Mouse (Mus musculus) hindbrain, postnatal 0 days (tissue): Measurements from ENCODE around the gene Prss30. TPM values are rescaled to one million over a fixed set of nuclear protein-coding genes. Genes with fewer than 3 reads are reported as not detected.

Source experiments
- ATAC-seq: fragments of 200-750 bp; cut with Nextera tagmentation; 2 replicates; pipeline ENCODE4 v1.8.0; 2017; ENCODE audit warnings: mild to moderate bottlenecking, moderate TSS enrichment, moderate library complexity
- DNase-seq: peaks from one replicate; pipeline ENCODE4 v3.0.0-alpha.2; 2015; ENCODE audit warnings: low spot score
- H3K27ac ChIP-seq: fragments of 300-500 bp; sonication (generic); 2 replicates; pipeline ENCODE4 v1.5.1; 2014; ENCODE audit warnings: mild to moderate bottlenecking
- H3K27me3 ChIP-seq: fragments of 300-500 bp; sonication (generic); 2 replicates; pipeline ENCODE4 v1.6.1; 2014; ENCODE audit warnings: low read length, mixed read lengths; ENCODE audit not compliant: insufficient read depth
- H3K36me3 ChIP-seq: fragments of 300-500 bp; sonication (generic); 2 replicates; pipeline ENCODE4 v1.6.1; 2014; ENCODE audit warnings: low read length, mixed read lengths; ENCODE audit not compliant: insufficient read depth
- H3K4me1 ChIP-seq: fragments of 300-500 bp; sonication (generic); 2 replicates; pipeline ENCODE4 v1.6.1; 2014; ENCODE audit warnings: antibody characterized with exemption, low read length, mixed read lengths; ENCODE audit not compliant: insufficient read depth
- H3K4me2 ChIP-seq: fragments of 300-500 bp; sonication (generic); 2 replicates; pipeline ENCODE4 v1.6.1; 2014; ENCODE audit warnings: low read depth, mild to moderate bottlenecking, low read length, moderate library complexity, mixed read lengths
- H3K4me3 ChIP-seq: fragments of 300-500 bp; sonication (generic); 2 replicates; pipeline ENCODE4 v1.5.1; 2014; ENCODE audit warnings: low read length
- H3K9ac ChIP-seq: fragments of 300-500 bp; sonication (generic); replicated peaks from 2 replicates; pipeline ENCODE4 v1.6.1; 2014; ENCODE audit warnings: mild to moderate bottlenecking, low read length, moderate library complexity, mixed read lengths
- H3K9me3 ChIP-seq: fragments of 300-500 bp; sonication (generic); 2 replicates; pipeline ENCODE4 v1.6.1; 2016; ENCODE audit warnings: low read length, mixed read lengths
- CTCF ChIP-seq: IDR thresholded peaks from 2 replicates; pipeline ENCODE4 v1.5.1; 2016; ENCODE audit warnings: antibody characterized with exemption, control low read depth, low read depth
- WGBS: fragments of 180-500 bp; shearing (Covaris S2); extraction: QIAGEN DNeasy Blood & Tissue Kit; methylation state at CpG from one replicate; pipeline ENCODE4 v1.1.7; 2014; 5-methylcytosine and 5-hydroxymethylcytosine counted together
- polyA plus RNA-seq: library from polyadenylated mRNA; unstranded; fragments of >200 nt; fragmentation: Nextera tagmentation; extraction: Ambion mirVana; gene quantifications from 2 replicates; pipeline ENCODE4 v1.2.1, GENCODE M21; 2015
- total RNA-seq: library from RNA; depleted of rRNA; stranded (reverse); fragments of >200 nt; gene quantifications from 2 replicates; pipeline ENCODE4 v1.2.3, GENCODE M21; 2014

Prss30 gene
- total and polyA plus RNA-seq, 2 experiments from 2014 or later = not detected

- TF ChIP-seq CTCF = no peak
- Histone ChIP-seq H3K9me3 (no peaks in the 10 kb centered on the region), H3K36me3 (no peaks in the 10 kb centered on the region), H3K27ac (no peak overlapping the region), H3K9ac (no peak overlapping the region), H3K27me3 (no peaks in the 10 kb centered on the region), H3K4me3 (no peak overlapping the region), H3K4me1 (no peaks in the 10 kb centered on the region), H3K4me2 (no peak overlapping the region)
- WGBS = 70% methylated on average over 6 of the region's 6 CpGs
- DNase-seq (no peak), ATAC-seq (no peak)
Measured at GRCm38 (mm10) chr17:23998383-23998782, 18.0 kb upstream of the Prss30 start.

GRCm38 (mm10) chr17:23997901-23998300 is 17.5 kb upstream of the Prss30 start, which contains the start of gene Prss22:
Prss22 (minus strand) TSS chr17:23998100.
- DNase-seq (no peak), ATAC-seq (no peak)
- Histone ChIP-seq H3K27me3 (no peaks in the 10 kb centered on the region), H3K36me3 (no peaks in the 10 kb centered on the region), H3K27ac (no peak within 1 kb of the TSS), H3K4me1 (no peaks in the 10 kb centered on the region), H3K4me2 (no peak within 1 kb of the TSS), H3K4me3 (no peak within 1 kb of the TSS), H3K9me3 (no peaks in the 10 kb centered on the region), H3K9ac (no peak within 1 kb of the TSS)
- no peak for TF ChIP-seq CTCF
- WGBS = 79% methylated on average over 2 of the region's 2 CpGs

- 14% methylated on average over 1 of the region's 1 CpGs for WGBS
- ATAC-seq (no peak), DNase-seq (no peak)
- Histone ChIP-seq H3K36me3 (no peaks in the 10 kb centered on the region), H3K9ac (no peak overlapping the region), H3K27ac (no peak overlapping the region), H3K4me2 (no peak overlapping the region), H3K4me3 (no peak overlapping the region), H3K4me1 (no peaks in the 10 kb centered on the region), H3K27me3 (no peaks in the 10 kb centered on the region), H3K9me3 (no peaks in the 10 kb centered on the region)
- peak; percentile 12; the same call in 1 of the 2 replicates for TF ChIP-seq CTCF
Measured at GRCm38 (mm10) chr17:23995421-23995820, 15.1 kb upstream of the Prss30 start.

GRCm38 (mm10) chr17:23994667-23995066 is 14.3 kb upstream of the Prss30 start:
- Histone ChIP-seq H3K36me3 (no peaks in the 10 kb centered on the region), H3K4me1 (no peaks in the 10 kb centered on the region), H3K4me3 (no peak overlapping the region), H3K27me3 (no peaks in the 10 kb centered on the region), H3K9ac (no peak overlapping the region), H3K4me2 (no peak overlapping the region), H3K9me3 (no peaks in the 10 kb centered on the region), H3K27ac (no peak overlapping the region)
- WGBS = 58% methylated on average over 7 of the region's 7 CpGs
- no peak for DNase-seq
- ATAC-seq = no peak
- TF ChIP-seq CTCF = no peak

- Histone ChIP-seq H3K4me1 (no peaks in the 10 kb centered on the region), H3K4me3 (peak overlapping the region; percentile 20), H3K36me3 (no peaks in the 10 kb centered on the region), H3K4me2 (peak overlapping the region; percentile 58), H3K27ac (peak overlapping the region; percentile 41; the same call in 1 of the 2 replicates), H3K27me3 (no peaks in the 10 kb centered on the region), H3K9ac (0 out of 2 replicates have a peak overlapping the region, but pooled peaks have one; percentile 44), H3K9me3 (no peaks in the 10 kb centered on the region)
- peak; percentile 83 for TF ChIP-seq CTCF
- peak; percentile 87 for ATAC-seq
- peak; percentile 95 for DNase-seq
- 10% methylated on average over 31 of the region's 31 CpGs for WGBS
Measured at GRCm38 (mm10) chr17:23993559-23994428, 13.4 kb upstream of the Prss30 start.

GRCm38 (mm10) chr17:23992789-23993553 is 12.6 kb upstream of the Prss30 start:
- H3K27me3 ChIP-seq = no peaks in the 10 kb centered on the region
- no peaks in the 10 kb centered on the region for H3K36me3 ChIP-seq
- peak overlapping the region; percentile 7; the same call in 1 of the 2 replicates for H3K4me3 ChIP-seq
- DNase-seq (no peak), ATAC-seq (peak; percentile 71)
- H3K9me3 ChIP-seq = no peaks in the 10 kb centered on the region
- no peak overlapping the region for H3K9ac ChIP-seq
- WGBS = 73% methylated on average over 9 of the region's 9 CpGs
- no peak for TF ChIP-seq CTCF
- H3K27ac ChIP-seq = no peak overlapping the region
- peak overlapping the region; percentile 58 for H3K4me2 ChIP-seq
- H3K4me1 ChIP-seq = no peaks in the 10 kb centered on the region
